Mouse (Mus musculus): ENCODE measurements around the gene Ednra. TPM values are rescaled to one million over a fixed set of nuclear protein-coding genes. Genes with fewer than 3 reads are reported as not detected.

The Ednra gene
- polyA plus RNA-seq, 1 experiment: 1.1 TPM

GRCm38 (mm10) chr8:77714455-77714854 is 9.8 kb downstream of the Ednra start:
- Histone ChIP-seq H3K79me2 (ENCODE audit: control insufficient read depth, insufficient read depth) (no peaks in the 10 kb centered on the region), H3K36me3 (ENCODE audit: control insufficient read depth, insufficient read depth) (no peaks in the 10 kb centered on the region), H3K27me3 (ENCODE audit: control insufficient read depth, insufficient read depth, insufficient read length) (no peaks in the 10 kb centered on the region), H3K4me2 (ENCODE audit: low read depth) (no peak overlapping the region), H3ac (ENCODE audit: control insufficient read depth, insufficient read length) (no peak overlapping the region), H3K4me3 (no peak overlapping the region)
- no peak for TF ChIP-seq POLR2A (IDR thresholded peaks at IDR 0.05; ENCODE audit: insufficient read length, low read depth)
- no peak for TF ChIP-seq MAX (IDR thresholded peaks at IDR 0.05; ENCODE audit: low read depth)
- TF ChIP-seq MYOG (IDR thresholded peaks at IDR 0.05; ENCODE audit: control insufficient read depth in 1 of 3, insufficient read depth in 1 of 3, insufficient read length in 2 of 3, low read depth in 2 of 3): no peak
- TF ChIP-seq MYOD1 (IDR thresholded peaks at IDR 0.05; ENCODE audit: control insufficient read depth in 1 of 3, insufficient read length in 2 of 3, low read depth in 2 of 3): no peak
- TF ChIP-seq TCF12 (IDR thresholded peaks at IDR 0.05; ENCODE audit: insufficient read depth, poor library complexity, severe bottlenecking): no peak
- TF ChIP-seq USF1 (IDR thresholded peaks at IDR 0.05; ENCODE audit: low read depth): no peak
- no peak for TF ChIP-seq CEBPB (IDR thresholded peaks at IDR 0.05; ENCODE audit: insufficient read depth, poor library complexity, severe bottlenecking)

GRCm38 (mm10) chr8:77713688-77714087 is 10.6 kb downstream of the Ednra start:
- Histone ChIP-seq H3K27me3 (ENCODE audit: control insufficient read depth, insufficient read depth, insufficient read length) (no peaks in the 10 kb centered on the region), H3K4me2 (ENCODE audit: low read depth) (no peak overlapping the region), H3K79me2 (ENCODE audit: control insufficient read depth, insufficient read depth) (no peaks in the 10 kb centered on the region), H3K4me3 (no peak overlapping the region), H3ac (ENCODE audit: control insufficient read depth, insufficient read length) (no peak overlapping the region), H3K36me3 (ENCODE audit: control insufficient read depth, insufficient read depth) (no peaks in the 10 kb centered on the region)
- TF ChIP-seq REST (IDR thresholded peaks at IDR 0.05; ENCODE audit: insufficient read depth, insufficient read length): no peak
- TF ChIP-seq POLR2A (IDR thresholded peaks at IDR 0.05; ENCODE audit: insufficient read length, low read depth): no peak
- TF ChIP-seq MYOD1 (IDR thresholded peaks at IDR 0.05; ENCODE audit: control insufficient read depth in 1 of 3, insufficient read length in 2 of 3, low read depth in 2 of 3): no peak
- TF ChIP-seq SRF (IDR thresholded peaks at IDR 0.05; ENCODE audit: control insufficient read depth, insufficient read length, low read depth): no peak
- TF ChIP-seq MYOG (IDR thresholded peaks at IDR 0.05; ENCODE audit: control insufficient read depth in 1 of 3, insufficient read depth in 1 of 3, insufficient read length in 2 of 3, low read depth in 2 of 3): no peak
- no peak for TF ChIP-seq POLR2AphosphoS2 (IDR thresholded peaks at IDR 0.05; ENCODE audit: insufficient read length, low read depth)
- TF ChIP-seq MAX (IDR thresholded peaks at IDR 0.05; ENCODE audit: low read depth): no peak
- no peak for TF ChIP-seq USF1 (IDR thresholded peaks at IDR 0.05; ENCODE audit: low read depth)
- TF ChIP-seq TCF12 (IDR thresholded peaks at IDR 0.05; ENCODE audit: insufficient read depth, poor library complexity, severe bottlenecking): no peak
- TF ChIP-seq E2F4 (IDR thresholded peaks at IDR 0.05; ENCODE audit: insufficient read depth): no peak
- no peak for TF ChIP-seq TCF3 (IDR thresholded peaks at IDR 0.05; ENCODE audit: insufficient read length, low read depth)
- TF ChIP-seq CEBPB (IDR thresholded peaks at IDR 0.05; ENCODE audit: insufficient read depth, poor library complexity, severe bottlenecking): no peak

GRCm38 (mm10) chr8:77704768-77705167 is 19.5 kb downstream of the Ednra start:
- Histone ChIP-seq H3ac (ENCODE audit: control insufficient read depth, insufficient read length) (no peak overlapping the region), H3K4me2 (ENCODE audit: low read depth) (no peak overlapping the region), H3K79me2 (ENCODE audit: control insufficient read depth, insufficient read depth) (no peaks in the 10 kb centered on the region), H3K36me3 (ENCODE audit: control insufficient read depth, insufficient read depth) (no peaks in the 10 kb centered on the region), H3K4me3 (no peak overlapping the region), H3K27me3 (ENCODE audit: control insufficient read depth, insufficient read depth, insufficient read length) (no peaks in the 10 kb centered on the region)
- TF ChIP-seq TCF12 (IDR thresholded peaks at IDR 0.05; ENCODE audit: insufficient read depth, poor library complexity, severe bottlenecking) (no peak), MYOG (IDR thresholded peaks at IDR 0.05; ENCODE audit: control insufficient read depth in 1 of 3, insufficient read depth in 1 of 3, insufficient read length in 2 of 3, low read depth in 2 of 3) (no peak), USF1 (IDR thresholded peaks at IDR 0.05; ENCODE audit: low read depth) (no peak), E2F4 (IDR thresholded peaks at IDR 0.05; ENCODE audit: insufficient read depth) (no peak), TCF3 (IDR thresholded peaks at IDR 0.05; ENCODE audit: insufficient read length, low read depth) (no peak), POLR2A (IDR thresholded peaks at IDR 0.05; ENCODE audit: insufficient read length, low read depth) (no peak), CEBPB (IDR thresholded peaks at IDR 0.05; ENCODE audit: insufficient read depth, poor library complexity, severe bottlenecking) (no peak), MYOD1 (IDR thresholded peaks at IDR 0.05; ENCODE audit: control insufficient read depth in 1 of 3, insufficient read length in 2 of 3, low read depth in 2 of 3) (no peak), REST (IDR thresholded peaks at IDR 0.05; ENCODE audit: insufficient read depth, insufficient read length) (no peak)

GRCm38 (mm10) chr8:77698028-77698427 is 26.2 kb downstream of the Ednra start:
- Histone ChIP-seq H3K4me3 (no peak overlapping the region), H3K27me3 (ENCODE audit: control insufficient read depth, insufficient read depth, insufficient read length) (no peaks in the 10 kb centered on the region), H3K36me3 (ENCODE audit: control insufficient read depth, insufficient read depth) (no peaks in the 10 kb centered on the region), H3ac (ENCODE audit: control insufficient read depth, insufficient read length) (no peak overlapping the region), H3K4me2 (ENCODE audit: low read depth) (no peak overlapping the region), H3K79me2 (ENCODE audit: control insufficient read depth, insufficient read depth) (no peaks in the 10 kb centered on the region)
- TF ChIP-seq E2F4 (IDR thresholded peaks at IDR 0.05; ENCODE audit: insufficient read depth): no peak
- no peak for TF ChIP-seq MAX (IDR thresholded peaks at IDR 0.05; ENCODE audit: low read depth)
- no peak for TF ChIP-seq SRF (IDR thresholded peaks at IDR 0.05; ENCODE audit: control insufficient read depth, insufficient read length, low read depth)
- TF ChIP-seq USF1 (IDR thresholded peaks at IDR 0.05; ENCODE audit: low read depth): no peak
- no peak for TF ChIP-seq REST (IDR thresholded peaks at IDR 0.05; ENCODE audit: insufficient read depth, insufficient read length)
- TF ChIP-seq MYOD1 (IDR thresholded peaks at IDR 0.05; ENCODE audit: control insufficient read depth in 1 of 3, insufficient read length in 2 of 3, low read depth in 2 of 3): no peak
- TF ChIP-seq POLR2AphosphoS2 (IDR thresholded peaks at IDR 0.05; ENCODE audit: insufficient read length, low read depth): no peak
- no peak for TF ChIP-seq CEBPB (IDR thresholded peaks at IDR 0.05; ENCODE audit: insufficient read depth, poor library complexity, severe bottlenecking)
- no peak for TF ChIP-seq POLR2A (IDR thresholded peaks at IDR 0.05; ENCODE audit: insufficient read length, low read depth)
- TF ChIP-seq TCF12 (IDR thresholded peaks at IDR 0.05; ENCODE audit: insufficient read depth, poor library complexity, severe bottlenecking): no peak
- no peak for TF ChIP-seq MYOG (IDR thresholded peaks at IDR 0.05; ENCODE audit: control insufficient read depth in 1 of 3, insufficient read depth in 1 of 3, insufficient read length in 2 of 3, low read depth in 2 of 3)
- no peak for TF ChIP-seq TCF3 (IDR thresholded peaks at IDR 0.05; ENCODE audit: insufficient read length, low read depth)

- Histone ChIP-seq H3K79me2 (ENCODE audit: control insufficient read depth, insufficient read depth) (no peaks in the 10 kb centered on the region), H3K4me2 (ENCODE audit: low read depth) (no peak overlapping the region)
- no peak for TF ChIP-seq REST (IDR thresholded peaks at IDR 0.05; ENCODE audit: insufficient read depth, insufficient read length)
- TF ChIP-seq TCF12 (IDR thresholded peaks at IDR 0.05; ENCODE audit: insufficient read depth, poor library complexity, severe bottlenecking): no peak
- no peak for TF ChIP-seq MYOG (IDR thresholded peaks at IDR 0.05; ENCODE audit: control insufficient read depth in 1 of 3, insufficient read depth in 1 of 3, insufficient read length in 2 of 3, low read depth in 2 of 3)
- TF ChIP-seq E2F4 (IDR thresholded peaks at IDR 0.05; ENCODE audit: insufficient read depth): no peak
- no peak for TF ChIP-seq SRF (IDR thresholded peaks at IDR 0.05; ENCODE audit: control insufficient read depth, insufficient read length, low read depth)
- no peak for TF ChIP-seq MYOD1 (IDR thresholded peaks at IDR 0.05; ENCODE audit: control insufficient read depth in 1 of 3, insufficient read length in 2 of 3, low read depth in 2 of 3)
- TF ChIP-seq MAX (IDR thresholded peaks at IDR 0.05; ENCODE audit: low read depth): no peak
- no peak for TF ChIP-seq TCF3 (IDR thresholded peaks at IDR 0.05; ENCODE audit: insufficient read length, low read depth)
- no peak for TF ChIP-seq POLR2AphosphoS2 (IDR thresholded peaks at IDR 0.05; ENCODE audit: insufficient read length, low read depth)
- no peak for TF ChIP-seq CEBPB (IDR thresholded peaks at IDR 0.05; ENCODE audit: insufficient read depth, poor library complexity, severe bottlenecking)
- no peak for TF ChIP-seq USF1 (IDR thresholded peaks at IDR 0.05; ENCODE audit: low read depth)
These were observed 28.1 kb downstream of the Ednra start for GRCm38 (mm10) chr8:77696182-77696581.

More at GRCm38 (mm10) chr8:77696182-77696581, 28.1 kb downstream of the Ednra start:
- Histone ChIP-seq H3K36me3 (ENCODE audit: control insufficient read depth, insufficient read depth) (no peaks in the 10 kb centered on the region), H3ac (ENCODE audit: control insufficient read depth, insufficient read length) (no peak overlapping the region), H3K4me3 (no peak overlapping the region), H3K27me3 (ENCODE audit: control insufficient read depth, insufficient read depth, insufficient read length) (peaks cover 5% of the 10 kb centered on the region)
